Mouse (Mus musculus) left cerebral cortex, postnatal 25 days (tissue): ENCODE results near the gene Fbxo7. TPM values are rescaled to one million over a fixed set of nuclear protein-coding genes. Genes with fewer than 3 reads are reported as not detected.
"Not testable (repeated sequence)": the region's sequence is repeated elsewhere in the genome, so short reads cannot be mapped to it uniquely, and the experiment has no call there.

Experiments
- DNase-seq, 2 experiments: peaks; one replicate each; pipeline ENCODE4 v3.0.0; 2022; ENCODE audit warnings: low spot score in 2 of 2, mixed read lengths in 1 of 2
- intact Hi-C: fragments of 180-260 bp; cut with DNase I; formaldehyde crosslinking; loops from one replicate; pipeline ENCODE4 v1.15.1; 2025
- total RNA-seq, 2 experiments: library from RNA; stranded (reverse); gene quantifications; 2 replicates each; pipeline ENCODE4 v1.2.3; 2021

Fbxo7 gene
- 10 to 100 TPM; 22.6 to 32.0 TPM for total RNA-seq

DNA sequence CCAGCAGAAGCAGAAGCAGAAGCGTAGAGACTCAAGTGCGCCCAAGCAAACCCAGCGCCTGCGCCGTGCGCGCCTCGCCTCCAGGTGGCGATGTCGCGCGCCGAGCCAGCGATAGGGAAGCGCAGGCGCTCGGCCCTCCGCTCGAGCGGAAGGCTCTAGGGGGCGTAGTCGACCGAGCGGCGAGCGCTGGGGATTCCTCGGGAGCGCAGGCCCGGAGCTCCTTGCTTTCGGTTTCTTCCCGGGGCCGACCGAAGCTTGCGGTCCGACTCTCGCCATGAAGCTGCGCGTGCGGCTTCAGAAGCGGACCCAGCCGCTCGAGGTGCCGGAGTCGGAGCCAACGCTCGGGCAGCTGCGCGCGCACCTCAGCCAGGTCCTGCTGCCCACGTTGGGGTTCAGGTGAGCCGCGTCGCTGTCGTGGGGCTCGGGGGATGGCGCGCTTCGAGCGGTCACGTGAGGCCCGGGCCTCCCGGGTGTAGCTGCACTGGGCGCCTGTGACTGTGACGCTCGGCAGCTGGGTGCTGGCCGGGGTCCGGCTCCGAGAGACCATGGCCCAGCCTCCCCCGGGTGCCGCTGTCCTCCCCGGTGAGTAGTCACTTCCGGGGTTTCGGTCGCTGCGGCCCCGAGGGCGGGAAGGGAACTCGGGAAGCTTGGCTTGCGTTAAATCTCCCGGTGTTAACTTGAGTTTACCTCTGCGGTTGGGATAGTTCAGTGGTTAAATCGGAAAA is at the start of gene Fbxo7:
Fbxo7 (plus strand) TSS at position 224 of the 725 bp plus-strand sequence.
- intact Hi-C loops: loop anchor here (5.0 kb wide), 2 partner anchors 55 to 275 kb away; no protein-coding TSS in a partner anchor
- DNase-seq: peak; percentile 86 to 89

DNA sequence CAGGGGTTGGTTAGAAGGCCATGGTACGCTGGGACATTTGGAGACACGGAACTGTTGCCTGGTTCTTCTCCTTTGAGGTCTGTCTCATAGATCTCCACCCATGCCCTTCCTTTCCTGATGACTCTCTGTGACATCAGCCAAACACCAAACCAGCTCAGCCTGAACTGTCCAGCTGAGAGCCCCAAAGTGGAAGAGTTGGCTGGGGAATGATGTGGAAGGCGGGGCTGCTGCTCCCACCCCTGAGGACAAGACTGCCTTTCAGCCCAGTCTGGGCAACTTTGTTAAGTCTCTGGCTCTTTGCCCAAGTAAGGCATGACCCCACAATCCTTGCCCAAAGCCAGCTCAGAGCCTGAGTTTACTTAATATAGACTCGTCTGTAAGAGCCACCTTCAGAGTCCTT is 48.9 kb upstream of the Fbxo7 start:
- peak; percentile 11 to 27 for DNase-seq
- intact Hi-C loops: no loop called here

DNA sequence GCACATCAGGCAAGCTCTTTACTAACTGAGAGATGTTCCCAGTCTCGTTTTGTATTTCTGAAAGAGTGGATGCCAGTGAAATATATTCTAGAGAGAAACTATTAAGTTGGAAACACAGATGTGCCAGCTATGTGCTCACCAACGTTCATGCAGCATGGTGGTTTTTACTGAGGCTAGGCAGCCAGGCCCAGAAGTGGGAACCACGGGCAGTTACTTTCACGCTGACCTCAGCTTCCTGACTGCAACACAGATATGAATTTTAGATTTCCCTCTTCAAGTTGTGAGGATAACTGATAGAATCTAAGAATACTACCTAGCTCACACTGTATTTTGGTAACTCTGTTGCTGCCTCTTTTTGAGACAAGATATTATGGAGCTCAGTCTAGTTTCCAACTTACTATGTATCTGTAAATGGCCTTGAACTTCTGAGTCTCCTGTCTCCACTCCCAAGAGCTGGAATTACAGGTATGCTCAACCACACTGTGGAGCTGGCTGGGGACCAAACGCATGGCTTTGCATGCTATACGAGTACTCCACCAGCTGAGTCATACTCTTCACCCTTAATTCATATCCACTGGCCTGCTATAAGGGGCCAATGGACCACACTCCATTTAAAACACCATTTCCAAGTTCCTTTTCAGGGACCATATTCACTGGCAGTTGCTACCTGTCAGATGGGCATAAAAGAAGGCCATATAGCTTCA is 32.2 kb upstream of the Fbxo7 start:
- intact Hi-C loops: no loop called here
- DNase-seq: no peak

DNA sequence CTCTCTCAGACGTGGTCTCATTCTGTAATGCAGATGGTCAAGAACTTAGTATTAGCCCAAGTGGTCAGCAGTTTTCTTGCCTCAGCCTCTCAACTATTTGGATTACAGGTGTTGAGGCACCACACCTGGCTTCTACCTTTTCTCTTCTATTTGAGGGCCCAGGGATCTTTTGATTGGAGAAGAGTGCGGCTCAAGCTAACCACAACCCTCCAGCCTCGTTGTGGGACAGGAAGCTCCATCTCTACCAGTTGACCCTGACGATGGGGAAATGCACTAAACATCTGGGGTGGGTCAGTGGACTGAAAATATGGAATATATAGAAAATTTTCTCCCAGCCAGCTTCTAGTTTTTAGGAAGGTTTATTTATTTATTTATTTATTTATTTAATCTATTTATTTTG is 29.4 kb upstream of the Fbxo7 start:
- DNase-seq: no peak
- intact Hi-C loops: no loop called here

DNA sequence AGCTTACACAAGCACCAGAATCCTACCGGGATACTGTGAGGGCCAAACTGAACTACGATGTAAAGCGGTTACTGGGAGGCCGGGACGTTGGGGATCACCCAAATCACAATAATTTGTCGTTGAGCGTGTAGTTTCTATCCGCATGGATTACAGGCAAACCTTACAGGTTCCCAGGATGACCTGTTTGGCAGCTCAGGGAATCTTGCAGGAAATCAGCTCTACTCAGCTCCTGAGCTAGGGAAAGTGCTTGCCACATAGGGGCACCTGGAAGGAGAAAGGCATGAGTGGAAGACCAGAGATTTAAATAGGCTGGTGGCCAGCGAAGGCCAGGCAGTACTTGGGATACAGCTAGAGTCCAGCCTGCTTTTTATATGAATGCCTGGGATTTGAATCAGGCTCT is 27.9 kb upstream of the Fbxo7 start:
- intact Hi-C loops: no loop called here
- no peak for DNase-seq

DNA sequence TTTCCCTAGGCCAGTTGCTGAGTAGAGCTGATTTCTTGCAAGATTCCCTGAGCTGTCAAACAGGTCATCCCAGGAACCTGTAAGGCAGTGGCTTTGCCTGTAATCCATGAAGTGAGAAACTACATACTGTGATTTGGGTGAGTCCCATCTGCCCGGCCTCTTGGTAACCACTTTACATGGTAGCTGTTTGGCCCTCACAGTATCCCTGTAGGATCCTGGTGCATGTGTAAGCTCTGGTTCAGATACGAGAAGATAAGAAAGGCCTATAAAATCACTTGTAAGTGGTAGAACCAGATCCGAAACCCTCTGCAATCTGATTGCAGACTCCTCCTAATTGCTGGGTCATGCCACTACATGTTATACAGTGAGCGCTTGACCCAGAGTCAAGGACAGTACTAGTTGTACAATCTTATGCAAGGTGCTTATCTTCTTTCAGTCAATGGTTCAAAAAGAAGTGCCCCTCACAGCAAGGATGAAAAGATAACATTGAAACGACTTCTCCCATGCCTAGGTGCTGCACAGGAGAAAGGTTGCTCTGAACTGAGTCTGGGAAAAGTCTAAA is 27.1 kb upstream of the Fbxo7 start:
- intact Hi-C loops: no loop called here
- DNase-seq: no peak

DNA sequence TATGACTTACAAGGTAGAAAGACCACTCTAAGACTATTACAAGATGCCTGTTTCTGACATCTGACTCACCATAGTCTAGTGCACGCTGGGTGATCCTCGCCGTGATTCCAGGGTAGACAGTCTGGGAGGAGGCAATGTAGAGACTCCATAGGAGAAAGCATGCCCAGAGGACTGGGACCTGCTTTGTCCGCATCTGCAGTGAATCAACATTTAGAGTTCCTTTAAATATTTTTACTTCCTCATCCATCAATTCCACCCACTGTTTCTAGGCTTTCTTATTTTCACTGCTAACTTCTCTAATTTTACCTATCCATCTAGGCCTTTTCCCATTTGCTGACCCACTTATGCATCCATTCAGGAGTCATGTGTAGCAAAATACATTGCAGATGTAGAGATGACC is 21.3 kb upstream of the Fbxo7 start:
- intact Hi-C loops: no loop called here
- no peak for DNase-seq

DNA sequence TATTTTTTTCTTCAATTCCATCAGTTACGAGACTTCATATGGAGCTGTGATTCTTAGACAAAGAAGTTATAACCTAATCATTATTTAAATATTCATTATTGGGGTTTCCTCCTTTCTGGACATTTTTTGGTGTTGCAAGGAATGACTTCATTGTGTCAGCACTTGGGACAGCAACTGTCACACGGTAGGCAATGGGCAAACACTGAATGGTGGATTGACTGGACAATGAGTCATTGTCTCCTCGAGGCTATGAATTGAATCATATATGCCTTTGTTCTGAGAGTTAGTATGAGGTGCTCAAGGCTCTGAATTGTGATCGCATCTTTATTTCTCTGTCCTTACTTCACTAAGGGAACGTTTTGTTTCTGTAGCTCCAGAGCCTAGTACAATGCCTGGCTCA is 15.3 kb upstream of the Fbxo7 start:
- intact Hi-C loops: no loop called here
- DNase-seq: peak in 1 of 2 experiments; percentile 8

DNA sequence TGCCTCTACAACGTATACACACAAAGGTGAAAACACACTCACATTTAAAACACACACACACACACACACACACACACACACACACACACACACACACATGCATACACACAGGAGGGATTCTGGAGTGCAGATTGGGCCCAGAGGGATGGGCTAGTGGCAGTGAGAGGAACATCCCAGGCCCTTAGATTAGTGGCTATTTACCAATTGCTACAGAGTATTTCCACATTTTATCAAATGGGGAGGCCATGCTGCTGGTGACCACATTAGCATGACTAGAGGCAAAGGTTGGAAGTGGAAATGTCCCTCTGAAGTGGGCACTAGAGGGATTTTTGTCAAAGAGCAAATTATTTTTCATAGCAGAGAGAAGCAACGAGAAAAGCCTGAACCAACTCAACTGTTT is 12.1 kb upstream of the Fbxo7 start:
- DNase-seq: no peak
- intact Hi-C loops: no loop called here

DNA sequence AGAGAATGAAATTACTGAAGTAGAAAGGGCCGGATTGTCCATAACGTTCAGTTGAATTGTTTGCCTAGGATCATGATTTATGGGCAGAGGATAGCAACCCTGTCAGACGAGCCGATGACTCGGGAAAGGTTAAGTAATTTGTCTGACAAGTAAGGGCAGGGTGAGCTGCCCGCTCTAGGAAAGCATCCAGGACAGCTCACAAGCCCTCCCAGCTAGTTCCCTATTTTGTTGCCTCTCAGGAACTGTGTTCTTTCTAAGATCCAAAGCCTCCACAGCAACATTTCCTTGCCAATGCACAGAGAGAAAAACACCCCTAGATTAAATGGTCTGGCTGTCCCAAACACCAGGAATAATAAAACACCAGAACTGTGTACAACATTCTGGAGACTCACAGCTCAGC is 11.1 kb upstream of the Fbxo7 start:
- intact Hi-C loops: no loop called here
- DNase-seq: no peak

DNA sequence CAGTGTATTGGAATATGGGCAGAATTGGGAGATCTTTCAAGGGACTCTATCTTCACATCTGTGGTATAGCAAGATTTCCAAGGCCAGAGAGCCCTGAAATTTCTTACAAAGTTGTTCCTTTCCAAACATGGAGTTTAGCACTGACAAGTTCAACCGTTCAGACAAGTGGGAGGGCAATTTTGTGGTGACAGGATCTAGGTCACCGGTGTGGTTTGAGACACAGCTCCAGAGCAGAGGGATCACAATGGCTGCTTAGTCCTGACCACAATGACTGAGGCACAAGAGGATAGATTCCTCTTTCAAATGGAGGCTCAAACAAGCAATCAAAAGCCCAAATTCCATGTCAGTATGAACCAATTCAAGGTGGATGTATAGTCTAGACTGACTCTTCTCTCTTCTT is 10.6 kb upstream of the Fbxo7 start:
- DNase-seq: no peak
- intact Hi-C loops: no loop called here

DNA sequence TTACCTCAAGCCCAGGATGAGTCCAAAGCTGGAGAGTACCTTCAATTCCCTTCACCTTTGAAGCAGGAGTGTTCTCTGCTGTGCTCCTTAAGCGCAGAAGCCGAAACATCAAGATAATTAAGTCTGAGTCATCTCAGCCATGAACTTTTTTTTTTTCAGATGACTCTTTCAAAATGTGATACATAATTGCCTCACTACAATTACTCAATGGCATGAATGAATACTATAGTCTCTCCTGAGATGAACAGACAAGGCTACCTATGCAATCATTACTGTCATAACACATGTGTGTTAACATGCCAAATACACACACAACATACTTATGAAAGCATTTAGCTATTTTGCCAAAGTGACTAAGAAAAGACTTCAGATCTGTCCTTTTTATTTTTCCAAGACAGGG is 10.0 kb upstream of the Fbxo7 start, which contains the start of gene Bpifc:
Bpifc (minus strand) TSS at position 115 of the 400 bp plus-strand sequence.
- no peak for DNase-seq
- intact Hi-C loops: no loop called here

DNA sequence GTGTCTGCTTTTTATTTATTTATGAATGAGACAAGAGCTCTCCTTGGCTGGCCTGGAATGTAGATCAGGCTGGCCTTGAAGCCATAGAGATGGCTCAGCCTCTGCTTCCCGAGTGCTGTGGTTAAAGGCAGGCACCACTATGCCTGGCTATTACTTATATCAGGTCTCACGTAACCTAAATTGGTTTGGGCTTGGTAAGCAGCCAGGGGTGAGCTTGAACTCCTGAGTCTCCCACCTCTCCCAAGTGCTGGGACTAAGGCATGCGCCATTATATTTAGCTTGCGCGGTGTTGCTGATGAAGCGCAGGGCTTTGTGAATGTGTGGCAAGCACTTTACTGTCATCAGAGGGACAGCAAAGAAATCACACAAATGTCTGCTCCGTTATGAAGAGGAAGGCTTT is 4.0 kb upstream of the Fbxo7 start:
- intact Hi-C loops: no loop called here

DNA sequence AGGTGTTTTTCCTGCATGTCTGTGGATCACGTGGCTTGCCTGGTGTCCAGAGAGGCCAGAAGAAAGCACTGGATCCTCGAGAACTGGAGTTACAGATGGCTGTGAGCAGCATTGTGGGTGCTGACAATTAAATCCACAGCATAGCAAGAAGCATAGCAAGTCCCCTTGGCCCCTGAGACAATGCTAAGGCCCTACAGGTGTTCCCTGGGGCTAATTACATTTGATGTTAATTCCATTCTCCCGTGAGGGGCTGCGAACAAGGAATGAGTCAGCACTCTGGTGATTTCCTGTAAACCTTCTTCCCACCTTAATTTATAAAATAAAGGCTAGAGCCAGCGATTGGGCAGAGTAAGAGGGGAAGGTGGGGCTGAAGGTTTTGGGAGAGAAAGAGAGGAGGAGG is 3.0 kb upstream of the Fbxo7 start:
- intact Hi-C loops: no loop called here
- no peak for DNase-seq

More for the DNA sequence above, 4.0 kb upstream of the Fbxo7 start:
- no peak for DNase-seq

DNA sequence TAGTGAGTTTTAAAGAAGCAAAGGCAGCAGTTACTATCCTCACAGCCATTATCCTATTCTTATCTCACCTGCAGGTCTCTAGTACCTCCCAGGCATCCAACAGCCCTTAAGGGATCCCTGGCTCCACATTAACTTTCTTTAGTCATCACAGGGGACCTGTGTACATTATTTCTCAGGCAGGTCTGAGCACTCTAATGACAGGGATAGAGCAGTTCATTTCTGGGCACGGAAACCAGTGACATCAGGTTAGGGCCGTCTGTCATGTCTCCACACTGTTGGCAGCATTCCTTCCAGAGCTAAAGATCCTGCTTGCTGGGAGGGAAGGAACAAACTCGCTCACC is 394 bp upstream of the Fbxo7 start:
- intact Hi-C loops: loop anchor here (5.0 kb wide), 2 partner anchors 54 to 276 kb away; no protein-coding TSS in a partner anchor

DNA sequence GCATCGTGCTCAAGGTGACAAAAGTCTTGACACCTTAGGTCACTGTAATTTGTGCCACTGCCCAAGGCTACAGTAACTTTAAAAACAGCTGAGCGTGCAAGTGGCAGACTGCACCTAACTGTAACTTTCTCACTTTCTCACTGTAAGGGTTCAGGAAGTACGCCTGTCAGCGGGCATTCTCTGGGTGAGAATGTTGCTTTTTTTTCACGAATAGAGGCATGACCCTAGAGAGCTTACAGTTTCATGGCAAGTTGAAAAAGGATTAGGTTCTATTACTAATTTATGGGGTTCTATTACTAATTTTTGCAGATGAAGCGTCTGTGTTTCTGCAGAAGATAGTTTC is 673 bp downstream of the Fbxo7 start:
- DNase-seq: no peak
- intact Hi-C loops: loop anchor here (5.0 kb wide), 2 partner anchors 55 to 275 kb away; no protein-coding TSS in a partner anchor

More for the DNA sequence above, 394 bp upstream of the Fbxo7 start:
- no peak for DNase-seq

DNA sequence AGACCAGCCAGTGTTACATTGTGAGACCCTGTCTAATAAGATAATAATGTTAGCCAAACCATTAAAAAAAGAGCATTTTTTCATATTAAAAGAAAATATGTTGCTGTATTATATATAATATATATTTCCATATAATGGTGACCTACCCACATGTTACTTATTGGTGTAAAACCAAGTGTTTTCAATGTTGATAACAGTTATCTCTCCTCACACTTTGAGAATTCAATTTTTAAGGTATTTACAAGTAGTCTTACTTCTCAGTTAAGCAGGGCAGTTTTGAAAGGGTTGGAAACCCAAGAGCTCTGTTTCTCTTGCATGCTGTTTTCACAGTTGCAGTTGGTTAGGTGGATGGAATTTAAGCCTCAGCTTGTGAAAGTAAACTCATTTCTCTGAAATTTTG is 1.4 kb downstream of the Fbxo7 start:
- DNase-seq: no peak
- intact Hi-C loops: loop anchor here (5.0 kb wide), 2 partner anchors 56 to 274 kb away; no protein-coding TSS in a partner anchor

DNA sequence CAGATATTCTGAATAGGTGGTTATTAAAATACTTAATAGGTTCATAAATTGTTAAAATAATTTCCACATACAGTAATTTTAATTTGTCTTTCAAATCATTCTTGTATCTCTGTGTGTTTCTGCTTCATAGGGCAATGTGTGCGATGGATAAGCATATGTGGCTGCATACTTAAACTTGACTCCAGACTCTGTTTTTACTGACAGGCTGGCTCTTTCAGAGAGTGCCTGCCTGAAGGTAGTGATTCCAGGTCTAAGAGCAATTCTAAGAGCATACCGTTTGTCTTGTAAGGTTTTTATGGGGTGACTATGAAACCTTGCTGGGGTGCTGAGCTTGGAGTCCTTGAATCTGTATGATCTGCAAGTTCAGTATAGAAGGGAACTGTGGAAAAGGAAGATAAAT is 4.1 kb downstream of the Fbxo7 start:
- intact Hi-C loops: no loop called here
- no peak for DNase-seq

DNA sequence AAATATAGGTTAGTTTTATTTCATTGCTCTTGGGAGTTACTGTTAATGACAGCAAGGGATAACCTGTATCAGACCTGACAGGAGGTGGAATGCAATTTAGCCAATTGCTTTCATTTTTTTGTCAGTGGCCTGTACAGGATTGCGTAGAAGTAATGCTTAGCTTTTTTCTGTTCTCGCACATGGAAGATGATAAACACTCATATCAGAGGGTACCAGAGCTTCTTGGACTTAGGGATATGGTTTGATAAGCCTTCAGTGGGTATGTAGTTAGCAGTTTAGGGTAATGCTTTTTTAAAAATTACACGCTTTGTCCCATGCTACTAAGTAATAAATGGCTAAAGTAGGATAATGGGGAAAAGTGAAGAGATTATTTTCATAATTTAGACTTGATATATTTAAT is 4.6 kb downstream of the Fbxo7 start:
- no peak for DNase-seq
- intact Hi-C loops: no loop called here

DNA sequence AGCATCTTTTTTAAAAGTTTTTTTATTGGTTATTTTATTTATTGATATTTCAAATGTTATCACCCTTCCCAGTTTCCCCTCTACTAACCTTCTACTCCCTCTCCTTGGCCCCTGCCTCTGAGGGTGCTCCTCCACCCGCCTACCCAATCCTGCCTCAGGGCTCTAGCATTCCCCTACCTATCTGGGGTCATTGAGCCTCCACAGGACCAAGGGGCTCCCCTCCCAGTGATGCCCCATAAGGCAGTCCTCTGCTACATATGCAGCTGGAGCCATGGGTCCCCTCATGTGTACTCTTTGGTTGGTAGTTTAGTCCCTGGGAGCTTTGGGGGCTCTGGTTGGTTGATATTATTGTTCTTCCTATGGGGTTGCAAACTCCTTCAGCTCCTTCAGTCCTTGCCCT is 5.0 kb downstream of the Fbxo7 start:
- DNase-seq, intact Hi-C loops: not testable (repeated sequence)

DNA sequence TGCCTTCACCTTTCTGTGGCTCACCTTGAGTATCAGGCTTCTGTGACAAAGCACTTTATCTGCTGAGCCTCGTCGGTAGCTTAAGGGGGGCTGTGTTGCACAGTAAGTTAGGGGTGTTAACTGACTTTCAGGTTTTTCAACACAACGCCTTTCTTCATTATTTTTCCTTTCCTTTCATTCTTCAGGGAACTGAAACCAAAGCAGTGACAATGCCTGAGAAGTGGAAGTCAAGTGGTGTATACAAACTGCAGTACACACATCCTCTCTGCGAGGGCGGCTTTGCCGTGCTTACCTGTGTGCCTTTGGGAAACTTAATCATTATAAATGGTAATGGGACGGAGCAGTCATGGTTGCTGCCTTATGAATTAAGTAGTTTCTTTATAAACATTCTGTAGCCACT is 9.0 kb downstream of the Fbxo7 start:
- intact Hi-C loops: no loop called here
- no peak for DNase-seq
